In genomic region chr6:117542431-117542830, GRCm38 (mm10) we compare ENCODE assay signal across 20 mouse cellular contexts.
DNase-seq lines count a peak whose midpoint lies in the region.
"Had no signal": no experiment of that assay in that cellular context is flagged by ENCODE, and none has a peak within 500 bp of the region (broad histone marks: within the 10 kb centered on the region; RNA-seq: fewer than 3 reads in every experiment).

No protein-coding gene starts in this region.

- H3K4me3 ChIP-seq in heart, embryonic 10.5 days, result no peak overlapping the region
- H3K4me3 ChIP-seq: embryonic facial prominence, embryonic 13.5 days; embryonic facial prominence, embryonic 15.5 days; erythroblast, embryonic 14.5 days; forebrain, embryonic 10.5 days; forebrain, embryonic 12.5 days had no signal

- peaks cover 10% of the 10 kb centered on the region; the same call in 1 of the 2 replicates for H3K27me3 ChIP-seq in heart, embryonic 10.5 days (ENCODE audit: insufficient read depth, poor library complexity, severe bottlenecking)
- H3K27me3 ChIP-seq: embryonic facial prominence, embryonic 13.5 days; embryonic facial prominence, embryonic 15.5 days; forebrain, embryonic 12.5 days had no signal

- no peak overlapping the region for H3K27ac ChIP-seq in heart, embryonic 10.5 days
- H3K27ac ChIP-seq: embryonic facial prominence, embryonic 13.5 days; embryonic facial prominence, embryonic 15.5 days; forebrain, embryonic 10.5 days; forebrain, embryonic 12.5 days had no signal

- no peaks in the 10 kb centered on the region for H3K9me3 ChIP-seq in heart, embryonic 10.5 days
- H3K9me3 ChIP-seq: embryonic facial prominence, embryonic 13.5 days; embryonic facial prominence, embryonic 15.5 days; forebrain, embryonic 10.5 days had no signal

- intact Hi-C loops in heart, postnatal 36 days (cut with DNase I), result no loop called here

- no peaks in the 10 kb centered on the region for H3K4me1 ChIP-seq in heart, embryonic 10.5 days
- H3K4me1 ChIP-seq: embryonic facial prominence, embryonic 13.5 days; embryonic facial prominence, embryonic 15.5 days; forebrain, embryonic 10.5 days; forebrain, embryonic 12.5 days had no signal

- no peaks in the 10 kb centered on the region for H3K36me3 ChIP-seq in heart, embryonic 10.5 days
- H3K36me3 ChIP-seq: embryonic facial prominence, embryonic 13.5 days; embryonic facial prominence, embryonic 15.5 days; forebrain, embryonic 10.5 days; forebrain, embryonic 12.5 days had no signal

- WGBS in heart, embryonic 10.5 days, result 73% methylated on average over 3 of the region's 3 CpGs

- peak; percentile 95 for DNase-seq in heart, adult 11 months
- no peak for DNase-seq in heart, postnatal 36 days
- DNase-seq in heart, embryonic 10.5 days (ENCODE audit: low spot score), result peak; percentile 63
- DNase-seq in heart, adult 8-10 months (ENCODE audit: low spot score), result no peak
- DNase-seq in adrenal gland, postnatal 10 days, result no peak
- DNase-seq: adrenal gland, adult 2 months; adrenal gland, postnatal 14 days; adrenal gland, postnatal 36 days; cerebellum, adult 11 months; cerebellum, adult 18-20 months; cerebellum, adult 8-10 months; cerebellum, adult 9-11 months; cerebellum, postnatal 14 days; cerebellum, postnatal 36 days; embryo, embryonic 11 days had no signal

Comparison
In these comparisons a context has a peak if more than half of its experiments do, and no peak if none do; other contexts are left out.
1. DNase-seq: peak in heart, adult 11 months (single experiment) and heart, embryonic 10.5 days (single experiment); none in heart, postnatal 36 days (0 of 2), heart, adult 8-10 months (single experiment) and adrenal gland, postnatal 10 days (single experiment).